Mouse (Mus musculus): Measurements from ENCODE around the gene Abtb2. TPM values are rescaled to one million over a fixed set of nuclear protein-coding genes. Genes with fewer than 3 reads are reported as not detected.

Abtb2 gene
- polyA plus RNA-seq, 1 experiment from 2014 or later, result 2.1 TPM

- DNase-seq (no peak), ATAC-seq (no peak)
- Histone ChIP-seq H3K4me3 (ENCODE audit: low read depth, low read length) (no peak overlapping the region), H3K9ac (replicated peaks) (no peak overlapping the region), H3K36me3 (replicated peaks; ENCODE audit: insufficient read depth, low read length) (no peaks in the 10 kb centered on the region; the same call in 1 of the 2 replicates), H3K4me1 (ENCODE audit: insufficient read depth) (no peaks in the 10 kb centered on the region), H3K27me3 (ENCODE audit: insufficient read depth, low read length) (no peaks in the 10 kb centered on the region), H3K27ac (ENCODE audit: low read depth) (no peak overlapping the region), H3K9me3 (ENCODE audit: low read length) (no peaks in the 10 kb centered on the region), H3K4me2 (ENCODE audit: low read depth, low read length) (no peak overlapping the region)
- TF ChIP-seq CTCF (IDR thresholded peaks at IDR 0.05; ENCODE audit: low read depth), result no peak
- no peak for TF ChIP-seq EP300 (IDR thresholded peaks at IDR 0.05; ENCODE audit: low read depth)
- WGBS (ENCODE audit: insufficient replicate concordance), result 74% methylated on average over 3 of the region's 3 CpGs
Measured at GRCm38 (mm10) chr2:103696177-103696576, 130.1 kb downstream of the Abtb2 start.

- 83% methylated on average over 12 of the region's 12 CpGs for WGBS (ENCODE audit: insufficient replicate concordance)
- H3K27ac ChIP-seq (ENCODE audit: low read depth), result no peak overlapping the region
- H3K4me3 ChIP-seq (ENCODE audit: low read depth, low read length), result no peak overlapping the region
- ATAC-seq (no peak), DNase-seq (no peak)
- no peaks in the 10 kb centered on the region for H3K9me3 ChIP-seq (ENCODE audit: low read length)
- TF ChIP-seq EP300 (IDR thresholded peaks at IDR 0.05; ENCODE audit: low read depth) (no peak), CTCF (IDR thresholded peaks at IDR 0.05; ENCODE audit: low read depth) (peak; percentile 39)
- no peak overlapping the region for H3K9ac ChIP-seq (replicated peaks)
- H3K4me2 ChIP-seq (ENCODE audit: low read depth, low read length), result no peak overlapping the region
- no peaks in the 10 kb centered on the region for H3K27me3 ChIP-seq (ENCODE audit: insufficient read depth, low read length)
- no peaks in the 10 kb centered on the region for H3K4me1 ChIP-seq (ENCODE audit: insufficient read depth)
- no peaks in the 10 kb centered on the region; the same call in 1 of the 2 replicates for H3K36me3 ChIP-seq (replicated peaks; ENCODE audit: insufficient read depth, low read length)
Measured at GRCm38 (mm10) chr2:103700514-103700913, 134.4 kb downstream of the Abtb2 start.

GRCm38 (mm10) chr2:103703336-103703735 lies 137.2 kb downstream of the Abtb2 start:
- TF ChIP-seq EP300 (IDR thresholded peaks at IDR 0.05; ENCODE audit: low read depth), result no peak
- no peak for TF ChIP-seq CTCF (IDR thresholded peaks at IDR 0.05; ENCODE audit: low read depth)
- DNase-seq (no peak), ATAC-seq (no peak)
- no peak overlapping the region for H3K4me3 ChIP-seq (ENCODE audit: low read depth, low read length)
- no peak overlapping the region for H3K4me2 ChIP-seq (ENCODE audit: low read depth, low read length)
- no peak overlapping the region for H3K9ac ChIP-seq (replicated peaks)
- H3K27me3 ChIP-seq (ENCODE audit: insufficient read depth, low read length), result no peaks in the 10 kb centered on the region
- H3K4me1 ChIP-seq (ENCODE audit: insufficient read depth), result peaks cover 8% of the 10 kb centered on the region; the same call in 1 of the 2 replicates
- no peak overlapping the region for H3K27ac ChIP-seq (ENCODE audit: low read depth)
- WGBS (ENCODE audit: insufficient replicate concordance), result 60% methylated on average over 10 of the region's 10 CpGs
- peaks cover 3% of the 10 kb centered on the region for H3K36me3 ChIP-seq (replicated peaks; ENCODE audit: insufficient read depth, low read length)
- no peaks in the 10 kb centered on the region for H3K9me3 ChIP-seq (ENCODE audit: low read length)

- H3K27ac ChIP-seq (ENCODE audit: low read depth), result no peak overlapping the region
- H3K36me3 ChIP-seq (replicated peaks; ENCODE audit: insufficient read depth, low read length), result peaks cover 5% of the 10 kb centered on the region
- H3K4me2 ChIP-seq (ENCODE audit: low read depth, low read length), result no peak overlapping the region
- H3K9me3 ChIP-seq (ENCODE audit: low read length), result no peaks in the 10 kb centered on the region
- H3K4me3 ChIP-seq (ENCODE audit: low read depth, low read length), result no peak overlapping the region
- H3K4me1 ChIP-seq (ENCODE audit: insufficient read depth), result peaks cover 8% of the 10 kb centered on the region; the same call in 1 of the 2 replicates
- no peak for TF ChIP-seq EP300 (IDR thresholded peaks at IDR 0.05; ENCODE audit: low read depth)
- no peak for TF ChIP-seq CTCF (IDR thresholded peaks at IDR 0.05; ENCODE audit: low read depth)
- ATAC-seq (no peak), DNase-seq (no peak)
- no peaks in the 10 kb centered on the region for H3K27me3 ChIP-seq (ENCODE audit: insufficient read depth, low read length)
- WGBS (ENCODE audit: insufficient replicate concordance), result 48% methylated on average over 4 of the region's 4 CpGs
- H3K9ac ChIP-seq (replicated peaks), result no peak overlapping the region
Measured at GRCm38 (mm10) chr2:103703865-103704264, 137.8 kb downstream of the Abtb2 start.

- TF ChIP-seq EP300 (IDR thresholded peaks at IDR 0.05; ENCODE audit: low read depth) (no peak), CTCF (IDR thresholded peaks at IDR 0.05; ENCODE audit: low read depth) (no peak)
- Histone ChIP-seq H3K27ac (ENCODE audit: low read depth) (no peak overlapping the region), H3K36me3 (replicated peaks; ENCODE audit: insufficient read depth, low read length) (peaks cover 5% of the 10 kb centered on the region), H3K4me2 (ENCODE audit: low read depth, low read length) (no peak overlapping the region), H3K27me3 (ENCODE audit: insufficient read depth, low read length) (no peaks in the 10 kb centered on the region), H3K4me3 (ENCODE audit: low read depth, low read length) (no peak overlapping the region), H3K9me3 (ENCODE audit: low read length) (no peaks in the 10 kb centered on the region), H3K9ac (replicated peaks) (no peak overlapping the region), H3K4me1 (ENCODE audit: insufficient read depth) (peaks cover 8% of the 10 kb centered on the region)
- DNase-seq (no peak), ATAC-seq (no peak)
- WGBS (ENCODE audit: insufficient replicate concordance), result 75% methylated on average over 4 of the region's 4 CpGs
Measured at GRCm38 (mm10) chr2:103705826-103706225, 139.7 kb downstream of the Abtb2 start.

GRCm38 (mm10) chr2:103706226-103706625 lies 140.1 kb downstream of the Abtb2 start:
- H3K36me3 ChIP-seq (replicated peaks; ENCODE audit: insufficient read depth, low read length), result peaks cover 5% of the 10 kb centered on the region
- no peaks in the 10 kb centered on the region for H3K9me3 ChIP-seq (ENCODE audit: low read length)
- ATAC-seq, result peak; percentile 85
- WGBS (ENCODE audit: insufficient replicate concordance), result 42% methylated on average over 11 of the region's 11 CpGs
- H3K27me3 ChIP-seq (ENCODE audit: insufficient read depth, low read length), result no peaks in the 10 kb centered on the region
- H3K4me2 ChIP-seq (ENCODE audit: low read depth, low read length), result no peak overlapping the region
- TF ChIP-seq EP300 (IDR thresholded peaks at IDR 0.05; ENCODE audit: low read depth) (no peak), CTCF (IDR thresholded peaks at IDR 0.05; ENCODE audit: low read depth) (no peak)
- DNase-seq, result peak; percentile 81
- no peak overlapping the region for H3K27ac ChIP-seq (ENCODE audit: low read depth)
- no peak overlapping the region for H3K4me3 ChIP-seq (ENCODE audit: low read depth, low read length)
- no peak overlapping the region for H3K9ac ChIP-seq (replicated peaks)
- H3K4me1 ChIP-seq (ENCODE audit: insufficient read depth), result peaks cover 8% of the 10 kb centered on the region
